Mouse (Mus musculus) forebrain, postnatal 0 days (tissue): ENCODE measurements at regions not wholly inside any gene's neighbourhood (a gene's known extent, or its start where the extent isn't known, plus 50 kb on each side); places are given as distances from the start of the nearest gene placed in this dataset.

ENCODE experiments used
- ATAC-seq: fragments of 200-750 bp; cut with Nextera tagmentation; 2 replicates; pipeline ENCODE4 v1.8.0; 2017; ENCODE audit warnings: mild to moderate bottlenecking, moderate library complexity
- DNase-seq: peaks from one replicate; pipeline ENCODE4 v3.0.0-alpha.2; 2015
- H3K27ac ChIP-seq: fragments of 300-500 bp; sonication (generic); 2 replicates; pipeline ENCODE4 v1.5.1; 2014; ENCODE audit warnings: low read depth, mild to moderate bottlenecking, antibody characterized with exemption, low read length, moderate library complexity, mixed read lengths
- H3K27me3 ChIP-seq: fragments of 300-500 bp; sonication (generic); 2 replicates; pipeline ENCODE4 v1.6.1; 2014; ENCODE audit warnings: mild to moderate bottlenecking, low read length, mixed read lengths; ENCODE audit not compliant: insufficient read depth
- H3K36me3 ChIP-seq: fragments of 300-500 bp; sonication (generic); 2 replicates; pipeline ENCODE4 v1.6.1; 2014; ENCODE audit warnings: mild to moderate bottlenecking, moderate library complexity; ENCODE audit not compliant: insufficient read depth
- H3K4me1 ChIP-seq: fragments of 300-500 bp; sonication (generic); 2 replicates; pipeline ENCODE4 v1.6.1; 2014; ENCODE audit warnings: antibody characterized with exemption; ENCODE audit not compliant: insufficient read depth
- H3K4me2 ChIP-seq: fragments of 300-500 bp; sonication (generic); 2 replicates; pipeline ENCODE4 v1.6.1; 2014; ENCODE audit warnings: low read depth, mild to moderate bottlenecking, moderate library complexity
- H3K4me3 ChIP-seq: fragments of 300-500 bp; sonication (generic); 2 replicates; pipeline ENCODE4 v1.5.1; 2014; ENCODE audit warnings: low read depth, low read length, mixed read lengths
- H3K9ac ChIP-seq: fragments of 300-500 bp; sonication (generic); 2 replicates; pipeline ENCODE4 v1.6.1; 2014; ENCODE audit warnings: mild to moderate bottlenecking
- H3K9me3 ChIP-seq: fragments of 300-500 bp; sonication (generic); 2 replicates; pipeline ENCODE4 v1.6.1; 2016; ENCODE audit warnings: low read length
- CTCF ChIP-seq: sonication (generic); IDR thresholded peaks from 2 replicates; pipeline ENCODE4 v1.5.1; 2016; ENCODE audit warnings: antibody characterized with exemption, control low read depth, low read depth
- WGBS: fragments of 180-500 bp; shearing (Covaris S2); extraction: QIAGEN DNeasy Blood & Tissue Kit; methylation state at CpG from one replicate; pipeline ENCODE4 v1.1.7; 2014; 5-methylcytosine and 5-hydroxymethylcytosine counted together

GRCm38 (mm10) chr9:12157157-12157556, 1088.5 kb downstream of the Jrkl start:
- H3K27ac ChIP-seq = no peak overlapping the region
- ATAC-seq (no peak), DNase-seq (no peak)
- no peaks in the 10 kb centered on the region for H3K27me3 ChIP-seq
- no peaks in the 10 kb centered on the region for H3K36me3 ChIP-seq
- H3K9me3 ChIP-seq = no peaks in the 10 kb centered on the region
- H3K9ac ChIP-seq = no peak overlapping the region
- 47% methylated on average over 2 of the region's 2 CpGs for WGBS
- no peak overlapping the region for H3K4me2 ChIP-seq
- TF ChIP-seq CTCF = no peak
- no peaks in the 10 kb centered on the region for H3K4me1 ChIP-seq
- H3K4me3 ChIP-seq = no peak overlapping the region

DNA sequence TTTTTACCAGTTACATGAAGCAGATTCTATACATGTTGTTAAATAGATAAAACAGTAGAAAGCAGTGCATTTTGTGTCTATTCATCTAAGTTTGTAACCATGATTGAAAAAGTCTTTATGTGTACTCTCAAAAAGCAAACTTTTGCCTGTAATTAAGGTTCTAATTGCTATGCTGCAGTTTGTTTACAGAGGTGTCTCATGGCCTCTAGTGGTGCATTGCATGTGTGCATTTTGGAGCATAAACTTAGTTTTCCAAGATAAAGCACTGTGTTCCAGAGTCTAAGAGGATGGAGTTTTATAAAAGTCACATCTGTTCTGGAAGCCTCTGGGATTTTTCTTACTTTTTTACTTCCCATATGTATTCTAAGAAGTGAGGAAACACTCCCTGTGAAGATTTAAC, 1132.3 kb downstream of the Jrkl start:
- H3K36me3 ChIP-seq = no peaks in the 10 kb centered on the region
- no peaks in the 10 kb centered on the region for H3K9me3 ChIP-seq
- no peaks in the 10 kb centered on the region for H3K27me3 ChIP-seq
- H3K4me2 ChIP-seq = no peak overlapping the region
- no peak overlapping the region for H3K27ac ChIP-seq
- H3K4me1 ChIP-seq = no peaks in the 10 kb centered on the region
- DNase-seq (peak; percentile 7), ATAC-seq (no peak)
- TF ChIP-seq CTCF = peak; percentile 61
- H3K9ac ChIP-seq = no peak overlapping the region
- no peak overlapping the region for H3K4me3 ChIP-seq
